In the genomic region with DNA sequence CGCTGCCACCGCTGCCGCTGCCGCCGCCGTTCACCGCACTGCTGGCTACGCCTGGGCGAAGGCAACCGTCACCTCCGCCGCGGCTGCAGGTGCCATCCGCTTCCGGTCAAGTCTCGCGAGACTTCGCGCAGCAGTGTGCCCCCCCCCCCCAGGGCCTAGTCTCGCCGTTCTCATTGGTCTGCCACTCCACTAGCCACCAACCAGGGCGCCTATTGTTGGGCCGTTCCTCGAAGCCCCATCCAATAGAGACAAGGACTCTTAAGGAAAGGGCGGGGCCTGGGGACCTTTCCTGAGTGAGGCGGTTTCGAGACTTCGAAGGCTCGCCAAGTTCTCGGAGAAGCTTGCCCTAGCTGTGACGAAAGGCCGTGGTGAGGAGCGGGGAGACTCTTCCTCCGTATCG, we compare ENCODE assay signal across 28 mouse cellular contexts. TPM values are rescaled to one million over a fixed set of nuclear protein-coding genes. Genes with fewer than 3 reads are reported as not detected.
"Had no signal": no experiment of that assay in that cellular context is flagged by ENCODE, and none has a peak within 500 bp of the region (broad histone marks: within the 10 kb centered on the region; RNA-seq: fewer than 3 reads in every experiment).

A gene (minus strand): TSS at position 82 of the 400 bp plus-strand sequence.
A gene (plus strand): TSS at position 315 of the 400 bp plus-strand sequence.

- ATAC-seq: liver, postnatal 0 days; lung, postnatal 0 days; midbrain, embryonic 13.5 days; midbrain, embryonic 16.5 days had no signal

- H3K4me3 ChIP-seq: limb, embryonic 12.5 days; limb, embryonic 15.5 days; megakaryocyte, embryonic 14.5 days; midbrain, embryonic 10.5 days; midbrain, embryonic 13.5 days; myocyte; neural tube, embryonic 13.5 days had no signal

- H3K9ac ChIP-seq: limb, embryonic 12.5 days; limb, embryonic 15.5 days; liver, embryonic 14.5 days; liver, postnatal 0 days; lung, embryonic 14.5 days; midbrain, embryonic 13.5 days; neural tube, embryonic 13.5 days had no signal

- H3K9me3 ChIP-seq: limb, embryonic 12.5 days; limb, embryonic 15.5 days; midbrain, embryonic 13.5 days; neural tube, embryonic 13.5 days had no signal

- H3K27me3 ChIP-seq: midbrain, embryonic 13.5 days; neural tube, embryonic 13.5 days had no signal

- H3K36me3 ChIP-seq: limb, embryonic 12.5 days; limb, embryonic 15.5 days; midbrain, embryonic 10.5 days; midbrain, embryonic 13.5 days; neural tube, embryonic 13.5 days had no signal

- H3K27ac ChIP-seq: kidney, postnatal 0 days; limb, embryonic 12.5 days; limb, embryonic 15.5 days; liver, embryonic 14.5 days; macrophage; midbrain, embryonic 10.5 days; midbrain, embryonic 13.5 days; neural tube, embryonic 13.5 days had no signal

- DNase-seq: kidney, adult 2 months; left cerebral cortex, postnatal 4 days; liver, postnatal 0 days; lung, embryonic 14.5 days; thymus, adult 18-20 months; thymus, postnatal 36 days had no signal

- H3K4me1 ChIP-seq: limb, embryonic 12.5 days; limb, embryonic 15.5 days; midbrain, embryonic 10.5 days; midbrain, embryonic 13.5 days; neural tube, embryonic 13.5 days had no signal

RNA-seq across cellular contexts. Expression of the first gene that starts in this region (rescaled TPM):
- total RNA-seq: layer of hippocampus, postnatal 14 days; left cerebral cortex, postnatal 14 days; monocyte, adult 5-6 weeks; neutrophil, adult 5-6 weeks had no signal
- polyA plus RNA-seq: large intestine, adult 2 months; lung, embryonic 14.5 days; lung, postnatal 0 days; macrophage; midbrain, embryonic 16.5 days; myocyte; neural tube, embryonic 13.5 days; small intestine, adult 2 months; spleen, adult 2 months; stomach, embryonic 16.5 days had no signal

RNA-seq across cellular contexts. Expression of the second gene that starts in this region (rescaled TPM):
- total RNA-seq: layer of hippocampus, adult 8-10 months; layer of hippocampus, postnatal 14 days; left cerebral cortex, adult 8-10 months; left cerebral cortex, postnatal 14 days; monocyte, adult 5-6 weeks; neutrophil, adult 5-6 weeks had no signal
- polyA plus RNA-seq: kidney, adult 2 months; large intestine, adult 2 months; lung, embryonic 14.5 days; lung, postnatal 0 days; macrophage; midbrain, embryonic 10.5 days; midbrain, embryonic 13.5 days; midbrain, embryonic 16.5 days; myocyte; neural tube, embryonic 13.5 days; spleen, adult 2 months had no signal
